Mouse (Mus musculus): ENCODE data around the gene Ndufa1. TPM values are rescaled to one million over a fixed set of nuclear protein-coding genes. Genes with fewer than 3 reads are reported as not detected.
A peak's percentile ranks its signal among the peaks of the same experiment; 100 is the strongest.
"Not testable (repeated sequence)": the region's sequence is repeated elsewhere in the genome, so short reads cannot be mapped to it uniquely, and the experiment has no call there.

Ndufa1 gene
- 100 to 1,000 TPM; 200 to 205 TPM for total RNA-seq (2021)
- long read RNA-seq, experiment 1, transcript Ndufa1-201 (3 exons, 419 nt): major isoform, 156 of 167 reads
- long read RNA-seq, experiment 1, partial matches to known transcripts: 11 of 167 reads
- long read RNA-seq, experiment 1, other reads (novel, unspliced or antisense): 0 of 167 reads
- long read RNA-seq, experiment 2, transcript Ndufa1-201 (3 exons, 419 nt): major isoform, 197 of 216 reads
- long read RNA-seq, experiment 2, partial matches to known transcripts: 18 of 216 reads
- long read RNA-seq, experiment 2, other reads (novel, unspliced or antisense): 1 of 216 reads

DNA sequence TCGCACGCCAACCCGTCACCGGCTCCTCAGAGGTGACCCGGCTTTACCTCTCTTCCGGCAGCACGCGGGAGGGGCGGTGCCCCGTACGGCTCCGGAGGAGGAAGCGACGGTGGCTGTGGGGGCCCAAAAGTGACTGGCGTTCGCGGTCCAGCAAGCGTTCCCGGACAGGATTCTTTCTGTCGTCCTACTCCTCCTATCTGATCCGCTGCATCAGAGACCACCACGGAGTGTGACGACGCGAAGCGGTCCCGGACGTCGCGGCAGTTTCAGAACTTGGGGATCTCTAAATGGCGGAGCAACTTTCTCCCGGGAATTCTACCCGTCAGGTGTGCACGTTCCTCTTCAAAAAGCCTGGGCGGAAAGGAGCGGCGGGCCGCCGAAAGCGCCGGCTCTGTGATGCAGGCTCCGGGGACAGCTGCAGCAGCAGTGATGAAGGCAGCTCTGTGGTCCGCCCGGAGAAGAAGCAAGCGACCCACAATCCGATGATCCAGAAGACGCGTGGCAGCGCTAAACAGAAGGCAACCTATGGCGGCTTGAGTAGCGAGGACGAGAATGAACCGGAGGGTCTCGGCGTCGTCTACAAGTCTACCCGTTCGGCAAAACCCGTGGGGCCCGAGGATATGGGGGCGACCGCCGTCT lies at the start of gene Ndufa1, which contains the start of gene Rnf113a1:
Gene Ndufa1, minus strand, starts transcription at position 59 of the 639 bp plus-strand sequence.
Gene Rnf113a1, plus strand, starts transcription at position 141 of the 639 bp plus-strand sequence.
- peak; percentile 76 to 79 for DNase-seq (ENCODE audit: low spot score in 2 of 2)
- H3K27ac ChIP-seq: peak within 1 kb of the TSS; percentile 82
- no peak for TF ChIP-seq CTCF (conservative IDR thresholded peaks at IDR 0.05)
- H3K4me3 ChIP-seq: peak within 1 kb of the TSS; percentile 66

DNA sequence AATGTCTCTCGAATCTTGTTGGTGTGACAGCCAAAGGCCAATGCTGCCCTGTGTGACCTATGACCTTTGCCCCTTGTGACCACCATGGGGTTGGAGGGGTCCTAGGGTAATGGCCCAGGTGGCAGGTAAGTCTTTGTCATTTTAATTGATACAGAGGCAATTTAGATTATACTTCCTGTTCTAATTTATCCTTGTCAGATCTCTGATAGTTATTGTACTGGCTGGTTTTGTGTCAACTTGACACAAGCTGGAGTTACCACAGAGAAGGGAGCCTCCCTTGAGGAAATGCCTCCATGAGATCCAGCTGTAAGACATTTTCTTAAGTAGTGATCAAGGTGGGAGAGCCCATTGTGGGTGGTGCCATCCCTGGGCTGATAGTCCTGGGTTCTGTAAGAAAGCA lies 31.2 kb upstream of the Ndufa1 start, which contains the start of gene Rhox1:
Gene Rhox1, minus strand, starts transcription at position 101 of the 400 bp plus-strand sequence.
- not testable (repeated sequence) for H3K27ac ChIP-seq; H3K4me3 ChIP-seq; DNase-seq (ENCODE audit: low spot score in 2 of 2)

DNA sequence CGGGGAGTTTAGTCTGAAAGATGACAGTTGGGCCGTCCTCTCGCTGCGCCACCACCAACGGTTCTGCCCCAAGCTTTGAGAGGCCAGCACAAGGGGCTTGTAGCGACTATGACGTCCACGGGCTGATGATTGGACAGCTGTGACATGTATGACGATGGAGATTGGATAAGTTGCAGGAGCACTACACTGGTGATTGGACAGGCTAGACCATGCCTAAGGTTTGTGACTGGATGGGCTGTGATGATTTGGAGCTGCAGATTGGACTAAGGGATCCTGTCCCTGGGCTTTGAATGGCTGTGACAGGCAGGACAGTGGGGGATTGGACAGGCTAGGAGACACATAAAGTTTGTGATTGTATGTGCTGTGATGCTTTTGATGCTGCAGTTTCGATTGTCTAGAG lies 20.0 kb upstream of the Ndufa1 start, which contains the start of gene Gm9:
Gene Gm9, minus strand, starts transcription at position 101 of the 400 bp plus-strand sequence.
- Histone ChIP-seq H3K27ac (no peak within 1 kb of the TSS), H3K4me3 (no peak within 1 kb of the TSS)
- no peak for DNase-seq (ENCODE audit: low spot score in 2 of 2)
- no peak for TF ChIP-seq CTCF (conservative IDR thresholded peaks at IDR 0.05)

DNA sequence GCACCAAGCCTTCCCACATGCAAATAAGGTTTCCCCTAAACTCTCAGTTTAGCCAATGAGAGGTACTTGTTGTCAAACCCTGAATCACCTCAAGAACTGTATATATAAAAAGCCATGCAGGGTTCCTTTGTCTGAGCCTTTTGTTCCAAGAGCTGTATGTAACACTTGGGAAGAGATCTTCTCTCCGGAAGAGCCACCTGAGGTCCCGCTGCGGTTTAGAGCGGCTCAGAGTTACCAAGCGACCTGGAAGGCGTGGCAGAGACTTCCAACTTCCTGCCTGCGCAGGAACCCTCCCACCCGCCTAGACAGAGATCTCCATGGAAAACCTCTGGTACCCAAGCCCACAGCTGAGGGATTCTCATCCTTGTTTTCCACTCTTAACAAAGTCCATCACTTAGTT lies 7.7 kb upstream of the Ndufa1 start:
- no peak for DNase-seq (ENCODE audit: low spot score in 2 of 2)
- TF ChIP-seq CTCF (conservative IDR thresholded peaks at IDR 0.05): no peak
- Histone ChIP-seq H3K27ac (no peak overlapping the region), H3K4me3 (no peak overlapping the region)

DNA sequence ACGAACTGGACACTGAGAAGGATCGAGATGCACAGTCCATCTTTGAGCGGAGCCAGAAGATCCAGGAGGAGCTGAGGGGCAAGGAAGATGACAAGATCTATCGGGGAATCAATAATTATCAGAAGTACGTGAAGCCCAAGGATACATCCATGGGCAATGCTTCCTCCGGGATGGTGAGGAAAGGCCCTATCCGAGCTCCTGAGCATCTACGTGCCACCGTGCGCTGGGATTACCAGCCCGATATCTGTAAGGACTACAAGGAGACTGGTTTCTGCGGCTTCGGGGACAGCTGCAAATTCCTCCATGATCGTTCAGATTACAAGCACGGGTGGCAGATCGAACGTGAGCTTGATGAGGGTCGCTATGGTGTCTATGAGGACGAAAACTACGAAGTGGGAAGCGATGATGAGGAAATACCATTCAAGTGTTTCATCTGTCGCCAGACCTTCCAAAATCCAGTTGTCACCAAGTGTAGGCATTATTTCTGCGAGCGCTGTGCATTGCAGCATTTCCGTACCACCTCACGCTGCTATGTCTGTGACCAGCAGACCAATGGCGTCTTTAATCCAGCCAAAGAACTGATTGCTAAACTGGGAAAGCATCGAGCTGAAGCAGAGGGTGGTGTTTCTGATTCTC lies 899 bp upstream of the Ndufa1 start:
- no peak for DNase-seq (ENCODE audit: low spot score in 2 of 2)
- TF ChIP-seq CTCF (conservative IDR thresholded peaks at IDR 0.05): no peak

DNA sequence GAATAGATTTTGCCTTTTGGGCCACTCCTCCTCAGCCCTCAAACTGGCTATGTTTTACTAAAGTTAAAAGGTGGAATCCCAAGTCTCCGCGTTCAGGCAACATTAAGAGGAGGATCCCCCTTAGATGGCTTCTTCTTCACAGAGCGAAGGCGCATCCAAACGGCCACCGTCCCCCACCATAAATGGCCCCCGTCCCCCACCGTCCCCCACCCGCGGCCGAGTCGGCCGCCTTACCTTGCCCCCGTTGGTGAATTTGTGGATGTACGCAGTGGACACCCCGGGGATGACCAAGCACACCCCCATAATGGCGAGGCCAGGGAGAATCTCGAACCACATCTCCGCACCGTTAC lies 233 bp downstream of the Ndufa1 start:
- peak overlapping the region; percentile 66 for H3K4me3 ChIP-seq
- no peak for TF ChIP-seq CTCF (conservative IDR thresholded peaks at IDR 0.05)
- H3K27ac ChIP-seq: peak overlapping the region; percentile 82
- no peak for DNase-seq (ENCODE audit: low spot score in 2 of 2)

More for the DNA sequence above, 899 bp upstream of the Ndufa1 start:
- peak overlapping the region; percentile 66 for H3K4me3 ChIP-seq
- H3K27ac ChIP-seq: peak overlapping the region; percentile 82

DNA sequence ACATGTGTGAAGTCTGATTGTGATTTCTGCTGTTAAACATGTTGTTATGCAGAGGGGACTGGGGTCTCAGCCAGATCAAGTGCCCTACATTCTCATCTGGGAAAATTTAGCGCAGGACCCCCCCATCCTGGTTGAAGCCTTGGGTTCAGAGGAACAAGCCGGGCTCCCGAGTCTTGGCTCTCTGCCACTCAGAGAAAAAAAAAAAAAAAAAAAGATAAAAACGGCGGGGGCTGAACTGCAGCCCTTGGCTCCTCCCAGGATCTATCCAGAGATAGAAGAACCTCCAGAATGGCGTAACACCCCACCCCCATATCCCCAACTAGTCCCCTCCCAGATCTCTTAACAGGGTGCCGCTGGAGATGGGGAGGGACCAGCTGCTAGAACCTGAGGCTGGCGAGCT lies 6.6 kb downstream of the Ndufa1 start:
- DNase-seq (ENCODE audit: low spot score in 2 of 2); H3K4me3 ChIP-seq; H3K27ac ChIP-seq: not testable (repeated sequence)

DNA sequence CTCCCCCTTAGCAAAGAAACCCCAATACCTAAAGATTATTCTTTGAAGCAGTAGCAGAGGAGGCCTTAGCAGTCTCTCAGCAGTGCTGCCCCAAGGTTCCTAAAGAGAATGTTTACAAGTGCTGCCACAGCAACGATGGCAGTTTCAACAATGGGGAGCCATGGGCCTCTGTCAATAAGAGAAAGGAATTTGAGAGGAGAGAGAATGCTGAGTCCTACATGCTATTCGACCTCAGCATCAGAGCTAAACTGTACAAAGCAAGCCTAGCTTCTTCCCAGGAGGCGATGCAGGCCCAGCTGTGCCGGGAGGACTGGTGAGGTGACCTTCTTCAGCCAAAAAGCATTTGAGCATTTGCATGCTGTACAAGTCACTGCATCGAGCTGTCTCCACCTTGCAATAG lies 22.2 kb downstream of the Ndufa1 start, which contains the start of gene Akap14:
Gene Akap14, minus strand, starts transcription at position 101 of the 400 bp plus-strand sequence.
- Histone ChIP-seq H3K4me3 (no peak within 1 kb of the TSS), H3K27ac (no peak within 1 kb of the TSS)
- DNase-seq (ENCODE audit: low spot score in 2 of 2): no peak
- no peak for TF ChIP-seq CTCF (conservative IDR thresholded peaks at IDR 0.05)

DNA sequence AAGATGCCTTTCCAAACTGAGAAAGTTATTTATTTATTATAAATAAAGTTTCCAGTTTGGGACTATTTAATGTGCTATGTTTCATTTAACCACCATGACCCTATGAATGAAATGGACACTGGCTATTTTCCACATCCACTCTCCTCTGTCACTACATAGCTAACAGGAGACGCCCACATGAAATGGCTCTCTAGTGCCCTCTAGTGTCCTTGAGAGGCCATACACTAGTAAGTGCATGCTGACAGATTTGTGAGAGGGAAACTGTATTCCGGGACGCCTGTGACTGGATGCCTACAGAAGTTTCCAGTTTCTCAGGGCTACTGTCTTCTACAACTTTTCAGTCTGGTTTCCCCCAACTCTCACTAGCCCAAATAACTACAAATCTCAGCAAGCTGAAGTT lies 23.9 kb downstream of the Ndufa1 start:
- Histone ChIP-seq H3K27ac (no peak overlapping the region), H3K4me3 (no peak overlapping the region)
- peak; percentile 81 for TF ChIP-seq CTCF (conservative IDR thresholded peaks at IDR 0.05)
- peak in 1 of 2 experiments; percentile 18 for DNase-seq (ENCODE audit: low spot score in 2 of 2)

DNA sequence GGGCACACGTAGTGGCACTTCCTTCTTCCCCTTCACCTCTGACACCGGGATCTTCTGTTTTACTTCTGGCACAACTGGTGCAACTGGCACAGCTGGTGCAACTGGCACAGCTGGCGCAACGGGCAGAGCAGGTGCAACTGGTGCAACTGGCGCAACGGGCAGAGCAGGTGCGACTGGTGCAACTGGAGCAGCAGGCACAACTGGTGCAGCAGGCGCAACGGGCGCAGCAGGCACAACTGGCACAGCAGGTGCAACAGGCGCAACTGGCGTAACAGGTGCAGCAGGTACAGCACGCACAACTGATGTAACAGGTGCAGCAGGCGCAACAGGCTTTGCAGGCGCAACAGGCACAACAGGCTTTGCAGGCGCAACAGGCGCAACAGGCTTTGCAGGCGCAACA lies 27.8 kb downstream of the Ndufa1 start:
- Histone ChIP-seq H3K27ac (no peak overlapping the region), H3K4me3 (no peak overlapping the region)
- no peak for TF ChIP-seq CTCF (conservative IDR thresholded peaks at IDR 0.05)
- DNase-seq (ENCODE audit: low spot score in 2 of 2): no peak

DNA sequence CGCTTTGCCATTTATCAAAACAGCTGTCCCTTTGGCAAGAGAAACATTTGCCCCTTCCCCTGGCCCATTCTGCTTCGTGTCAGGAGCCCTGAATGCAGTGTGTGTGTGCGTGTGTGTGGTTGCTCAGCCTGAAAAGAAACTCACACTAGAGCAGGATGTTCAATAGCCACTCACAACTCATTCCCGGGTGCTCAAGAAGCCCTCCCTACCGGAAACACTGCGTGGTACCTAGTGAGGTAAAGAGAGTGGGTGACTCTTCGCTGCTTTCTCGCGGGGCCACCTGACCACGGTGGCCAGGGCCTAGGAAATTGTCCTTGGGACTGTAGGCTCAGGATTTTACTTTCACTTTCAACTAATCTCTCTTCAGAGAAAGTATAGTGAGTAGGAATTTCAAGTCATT lies 29.8 kb downstream of the Ndufa1 start:
- no peak overlapping the region for H3K4me3 ChIP-seq
- no peak overlapping the region for H3K27ac ChIP-seq
- TF ChIP-seq CTCF (conservative IDR thresholded peaks at IDR 0.05): no peak
- no peak for DNase-seq (ENCODE audit: low spot score in 2 of 2)

DNA sequence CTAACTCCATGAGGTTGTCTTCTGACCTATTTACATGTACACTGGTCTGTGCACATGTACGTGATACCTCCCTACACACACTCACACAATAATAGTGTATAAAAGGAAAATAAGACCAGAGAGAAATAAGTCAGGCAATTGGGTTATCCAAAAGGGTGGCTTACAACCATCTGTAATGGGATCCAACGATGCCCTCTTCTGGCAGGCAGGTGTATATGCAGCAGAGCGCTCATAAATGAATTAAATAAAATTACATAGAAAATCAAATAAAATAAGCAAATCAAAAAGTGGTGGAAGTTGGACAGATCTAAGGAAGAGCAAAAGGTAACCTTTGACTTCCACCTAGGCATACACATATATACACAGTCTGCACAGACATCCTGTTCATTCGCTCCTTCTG lies 33.1 kb downstream of the Ndufa1 start:
- no peak overlapping the region for H3K27ac ChIP-seq
- peak; percentile 74 for TF ChIP-seq CTCF (conservative IDR thresholded peaks at IDR 0.05)
- DNase-seq (ENCODE audit: low spot score in 2 of 2): no peak
- H3K4me3 ChIP-seq: no peak overlapping the region

DNA sequence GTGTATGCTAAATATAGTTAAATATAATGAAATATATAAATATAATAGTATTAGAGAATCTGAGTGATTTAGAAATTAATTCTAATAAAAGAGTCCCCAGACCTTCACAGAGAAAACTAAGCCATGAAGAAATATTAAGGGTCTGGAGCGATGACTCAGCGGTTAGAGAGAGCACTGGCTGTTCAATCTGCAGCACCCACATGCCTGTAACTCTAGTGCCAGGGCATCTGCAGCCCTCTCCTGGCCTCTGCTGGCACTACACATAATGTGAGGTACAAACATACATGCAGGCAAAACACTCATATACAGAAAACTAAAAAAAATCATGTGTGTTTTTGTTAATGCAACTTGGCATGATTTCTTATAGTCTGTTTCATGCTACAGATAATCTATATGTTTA lies 46.0 kb downstream of the Ndufa1 start:
- TF ChIP-seq CTCF (conservative IDR thresholded peaks at IDR 0.05): peak; percentile 58
- Histone ChIP-seq H3K4me3 (no peak overlapping the region), H3K27ac (no peak overlapping the region)
- DNase-seq (ENCODE audit: low spot score in 2 of 2): no peak

DNA sequence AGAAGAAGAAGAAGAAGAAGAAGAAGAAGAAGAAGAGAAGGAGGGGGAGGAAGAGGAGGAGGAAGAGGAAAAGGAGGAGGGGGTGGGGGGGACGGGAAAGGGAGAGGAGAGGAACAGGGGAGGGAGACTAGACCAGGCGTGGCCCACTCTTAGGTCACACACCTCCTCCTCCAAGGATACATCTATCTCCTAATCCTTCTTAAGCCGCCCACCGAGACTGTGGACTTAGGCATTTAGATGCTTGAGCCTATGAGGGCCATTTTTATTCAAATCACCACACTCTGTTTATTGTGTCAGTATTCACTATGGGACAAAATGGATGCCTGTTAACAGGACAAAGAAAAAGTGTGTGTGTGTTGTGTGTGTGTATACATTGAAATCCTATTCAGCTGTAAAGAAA lies 46.5 kb downstream of the Ndufa1 start:
- not testable (repeated sequence) for DNase-seq (ENCODE audit: low spot score in 2 of 2); H3K27ac ChIP-seq; H3K4me3 ChIP-seq
